Mouse (Mus musculus) granulocyte monocyte progenitor cell, adult 5-6 weeks (primary cell): ENCODE results near the gene Tox3. TPM values are rescaled to one million over a fixed set of nuclear protein-coding genes. Genes with fewer than 3 reads are reported as not detected.

Source experiments
- ATAC-seq: replicated peaks from 2 replicates; pipeline ENCODE4 v1.8.0; 2016; ENCODE audit warnings: mild to moderate bottlenecking, moderate TSS enrichment, inconsistent platforms; ENCODE audit not compliant: poor library complexity, severe bottlenecking
- total RNA-seq, 2 experiments: library from RNA; stranded (forward) in 1 of 2; stranded (reverse) in 1 of 2; fragments of 200-712, 200-1000 nt in 1 of 2; fragments of >200 nt in 1 of 2; fragmentation: Nextera tagmentation in 1 of 2; gene quantifications; 2 replicates each; pipeline ENCODE4 v1.2.3; 2014 to 2017

Tox3 gene
- total RNA-seq, 2 experiments from 2014 or later: not detected

GRCm38 (mm10) chr8:90245187-90245586 is 103.0 kb downstream of the Tox3 start:
- no peak for ATAC-seq

- no peak for ATAC-seq
Measured at GRCm38 (mm10) chr8:90244458-90245145, 103.5 kb downstream of the Tox3 start.

GRCm38 (mm10) chr8:90243957-90244356 is 104.2 kb downstream of the Tox3 start:
- no peak for ATAC-seq

- ATAC-seq: no peak
Measured at GRCm38 (mm10) chr8:90242351-90242750, 105.8 kb downstream of the Tox3 start.

- no peak for ATAC-seq
Measured at GRCm38 (mm10) chr8:90241461-90241860, 106.7 kb downstream of the Tox3 start.

- ATAC-seq: no peak
Measured at GRCm38 (mm10) chr8:90232501-90232900, 115.6 kb downstream of the Tox3 start.

GRCm38 (mm10) chr8:90224172-90224571 is 124.0 kb downstream of the Tox3 start:
- ATAC-seq: no peak

GRCm38 (mm10) chr8:90209105-90210037 is 138.8 kb downstream of the Tox3 start:
- ATAC-seq: no peak
